Mouse (Mus musculus) cerebellum, postnatal 14 days (tissue): Measurements from ENCODE around the gene Fzd7.
A peak's percentile ranks its signal among the peaks of the same experiment; 100 is the strongest.

Source experiments
- DNase-seq, 2 experiments: peaks; one replicate each; pipeline ENCODE4 v3.0.0; 2021; ENCODE audit warnings: mixed read lengths in 2 of 2

Gene Fzd7

GRCm38 (mm10) chr1:59503659-59504301, 21.6 kb downstream of the Fzd7 start:
- DNase-seq = no peak

GRCm38 (mm10) chr1:59504302-59504700, 22.1 kb downstream of the Fzd7 start:
- DNase-seq = no peak

- peak in 1 of 2 experiments; percentile 24 for DNase-seq
Measured at GRCm38 (mm10) chr1:59508463-59509139, 26.4 kb downstream of the Fzd7 start.

GRCm38 (mm10) chr1:59511566-59512270, 29.5 kb downstream of the Fzd7 start:
- DNase-seq = peak; percentile 34 to 48

- peak; percentile 54 to 66 for DNase-seq
Measured at GRCm38 (mm10) chr1:59516026-59516917, 34.0 kb downstream of the Fzd7 start, which contains the start of gene Gm973. TSS of gene Gm973 (plus strand) at chr1:59516264.

DNA sequence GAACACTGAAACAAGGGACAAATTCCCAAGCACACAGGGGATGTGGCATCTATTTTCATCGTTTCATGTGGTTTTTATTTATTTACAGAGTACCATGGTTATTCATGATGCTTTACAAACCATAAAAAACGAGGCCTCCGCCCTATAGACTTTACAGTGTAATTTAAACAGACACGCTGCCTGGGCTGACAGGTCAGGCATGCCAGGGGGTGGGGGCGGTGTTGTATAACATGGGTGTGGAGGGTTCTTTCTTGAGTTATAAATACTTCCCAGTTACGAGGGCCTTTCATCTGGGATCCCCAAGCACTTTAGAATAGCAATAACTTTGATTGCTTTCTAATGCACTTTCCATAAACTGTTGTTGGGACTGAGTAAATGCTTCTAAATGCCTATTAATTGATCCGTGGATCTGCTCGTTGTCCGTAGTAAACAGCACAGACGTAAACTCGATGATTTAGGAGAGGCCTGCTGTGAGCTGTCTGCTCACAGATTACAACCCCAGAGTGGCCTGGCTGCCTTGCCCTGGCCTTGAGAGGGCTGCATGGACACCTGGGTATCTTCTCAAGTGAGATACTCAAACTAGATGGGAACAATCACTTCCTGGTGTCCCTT, 38.1 kb downstream of the Fzd7 start:
- DNase-seq = no peak

- DNase-seq = no peak
Measured at GRCm38 (mm10) chr1:59522456-59522855, 40.2 kb downstream of the Fzd7 start.

GRCm38 (mm10) chr1:59523378-59523958, 41.2 kb downstream of the Fzd7 start:
- DNase-seq = no peak

- DNase-seq = no peak
Measured at GRCm38 (mm10) chr1:59524071-59524470, 41.8 kb downstream of the Fzd7 start.

DNA sequence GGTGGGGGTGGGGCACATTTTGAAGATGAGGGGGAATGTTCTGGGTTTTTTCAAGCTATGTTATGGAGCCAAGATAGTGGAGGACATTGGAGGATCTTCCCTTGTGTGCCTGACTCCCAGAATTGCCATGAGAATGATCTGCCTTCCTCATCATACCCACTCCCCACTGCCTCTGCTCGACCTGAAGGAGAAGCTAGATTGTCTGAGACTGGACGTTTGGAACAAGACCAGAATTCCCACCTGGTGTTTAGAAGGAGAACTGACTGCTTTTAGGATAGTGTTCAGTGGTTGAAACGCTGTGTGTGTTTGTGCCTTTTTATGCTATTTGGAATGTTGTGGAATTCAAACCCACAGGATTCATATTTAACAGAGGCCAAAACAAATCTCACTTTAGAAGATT, 42.5 kb downstream of the Fzd7 start:
- peak in 1 of 2 experiments; percentile 28 for DNase-seq

GRCm38 (mm10) chr1:59527219-59527618, 45.0 kb downstream of the Fzd7 start:
- no peak for DNase-seq

- DNase-seq = peak; percentile 72
Measured at GRCm38 (mm10) chr1:59534976-59535810, 53.0 kb downstream of the Fzd7 start.
